Mouse (Mus musculus) colon, adult 2 months (tissue): ENCODE measurements around the gene Gm6657. TPM values are rescaled to one million over a fixed set of nuclear protein-coding genes. Genes with fewer than 3 reads are reported as not detected.

Experiments
- polyA plus RNA-seq: library from polyadenylated mRNA; depleted of rRNA; stranded (reverse); fragments of >200 nt; gene quantifications from 2 replicates; pipeline ENCODE4 v1.2.3, GENCODE M21; 2012; rRNA removed

Gm6657 gene
- polyA plus RNA-seq = not detected in 2 replicates

DNA sequence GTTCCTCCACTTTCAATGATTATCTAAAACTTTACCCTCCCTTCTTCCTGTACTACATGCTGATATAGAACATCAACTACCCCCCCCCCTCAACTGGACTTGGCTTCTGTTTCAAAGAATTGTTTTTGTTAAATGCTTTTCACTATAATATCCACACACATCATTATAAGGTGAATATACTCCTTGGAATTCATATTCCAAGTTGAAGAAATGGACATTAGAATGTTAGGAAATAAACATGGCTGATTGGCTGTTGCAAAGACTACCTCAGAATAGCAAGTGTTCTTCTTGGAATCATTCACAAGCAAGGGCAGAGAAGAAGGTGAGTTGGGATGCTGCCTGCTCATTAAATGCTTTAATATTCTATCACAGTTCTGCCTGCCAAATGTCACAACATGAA lies at the start of gene Gm6657:
Gm6657 (plus strand) TSS at position 301 of the 400 bp plus-strand sequence.

DNA sequence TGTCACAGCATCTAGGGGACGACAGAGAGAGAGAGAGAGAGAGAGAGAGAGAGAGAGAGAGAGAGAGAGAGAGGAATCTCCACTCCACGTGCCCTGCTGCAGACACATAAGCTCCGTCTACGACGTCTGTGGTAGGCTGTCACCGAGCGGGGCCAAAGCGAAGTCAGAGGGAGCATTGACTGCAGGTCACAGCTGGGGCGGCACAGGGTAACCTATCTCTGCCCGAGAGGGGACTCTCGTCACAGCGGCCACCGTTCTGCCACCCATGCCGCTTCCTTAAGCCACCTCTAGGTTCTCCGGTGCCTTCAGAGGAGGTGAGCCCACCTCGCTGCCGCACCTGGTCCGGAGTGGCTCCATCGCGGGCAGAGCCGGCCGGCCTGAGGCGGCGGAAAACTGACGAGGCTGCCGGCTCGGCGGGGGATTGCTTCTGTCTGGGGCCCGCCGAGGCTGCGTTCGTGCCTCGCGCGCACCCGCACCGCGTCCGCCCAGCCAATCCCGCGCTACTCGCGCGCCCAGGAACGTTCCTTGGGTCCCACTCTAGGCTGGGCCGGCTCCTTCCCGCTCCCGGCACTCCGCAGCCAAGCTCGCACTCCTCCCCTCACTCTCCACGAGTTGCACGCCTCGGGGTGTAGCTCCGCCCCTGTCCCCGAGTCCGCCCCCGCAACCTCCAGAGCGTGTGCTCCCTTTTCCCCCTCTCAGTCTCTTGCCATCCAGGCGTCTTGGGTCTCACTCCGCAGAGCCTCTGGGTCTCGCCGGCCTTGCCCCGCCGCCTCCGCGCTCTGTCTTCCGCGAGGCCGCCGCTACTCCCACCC lies 31.9 kb downstream of the Gm6657 start, which contains the start of gene Gphn:
Gphn (plus strand) TSS at position 673 of the 812 bp plus-strand sequence.

Other genes starting within 250 kb of the Gm6657 start
- 8.5 and 9.0 TPM in 2 replicates for gene Gphn, start 32.1 kb downstream of the Gm6657 start, polyA plus RNA-seq